Mouse (Mus musculus) 3134 (cell line): ENCODE measurements around the gene Dip2b.

Source experiments
- DNase-seq: peaks from one replicate; pipeline ENCODE4 v3.0.0-alpha.2; 2011; ENCODE audit warnings: low spot score; ENCODE audit not compliant: insufficient read length; ENCODE audit errors: extremely low read depth

The Dip2b gene

GRCm38 (mm10) chr15:100049496-100050087, 11.1 kb downstream of the Dip2b start:
- no peak for DNase-seq

DNA sequence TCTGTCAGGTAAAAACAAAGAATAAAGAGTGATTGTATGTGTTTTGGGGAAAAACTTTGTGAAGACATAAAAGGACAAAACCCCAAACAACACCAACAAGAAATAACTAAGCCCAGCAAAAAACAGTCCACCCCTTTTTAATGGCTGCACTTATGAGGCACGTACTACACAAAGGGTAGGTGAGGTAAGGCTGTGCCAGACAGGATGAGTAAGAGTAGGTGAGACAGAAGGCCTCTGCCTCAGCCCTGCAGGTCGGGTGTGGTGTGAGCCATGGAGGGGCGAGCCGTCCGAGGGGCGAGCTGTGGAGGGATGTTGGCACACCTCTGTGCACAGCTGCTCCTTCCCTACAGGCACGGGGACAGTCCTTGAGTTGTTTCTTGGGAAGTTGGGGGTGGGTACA, 12.5 kb downstream of the Dip2b start:
- DNase-seq, result no peak

- DNase-seq, result no peak
Observed at GRCm38 (mm10) chr15:100052726-100053125, 14.3 kb downstream of the Dip2b start.

DNA sequence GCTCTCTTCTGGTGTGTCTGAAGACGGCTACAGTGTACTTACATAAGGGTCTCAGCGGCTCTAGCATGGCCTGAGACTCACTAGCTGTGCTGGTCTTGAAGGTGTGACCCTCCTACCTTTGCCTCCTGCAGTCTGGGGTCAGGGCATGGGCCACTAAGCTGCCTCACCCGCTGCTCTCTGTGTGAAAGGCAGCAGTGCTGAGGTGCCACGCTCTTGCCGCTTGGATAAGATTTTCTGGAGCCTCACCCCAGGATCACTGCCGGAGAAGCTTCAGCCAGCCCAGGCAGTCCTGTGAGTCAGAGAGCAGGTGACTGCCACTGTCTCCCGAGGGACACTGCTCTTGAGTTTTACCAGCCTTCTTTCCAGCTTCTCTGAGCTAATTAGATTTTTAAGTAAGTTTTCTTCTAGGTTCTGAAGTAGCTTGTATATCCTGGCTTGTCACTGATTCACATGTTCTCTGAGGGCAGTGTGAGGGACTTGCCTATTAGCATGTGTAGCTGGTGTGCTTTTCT, 18.0 kb downstream of the Dip2b start:
- peak; percentile 64 for DNase-seq

DNA sequence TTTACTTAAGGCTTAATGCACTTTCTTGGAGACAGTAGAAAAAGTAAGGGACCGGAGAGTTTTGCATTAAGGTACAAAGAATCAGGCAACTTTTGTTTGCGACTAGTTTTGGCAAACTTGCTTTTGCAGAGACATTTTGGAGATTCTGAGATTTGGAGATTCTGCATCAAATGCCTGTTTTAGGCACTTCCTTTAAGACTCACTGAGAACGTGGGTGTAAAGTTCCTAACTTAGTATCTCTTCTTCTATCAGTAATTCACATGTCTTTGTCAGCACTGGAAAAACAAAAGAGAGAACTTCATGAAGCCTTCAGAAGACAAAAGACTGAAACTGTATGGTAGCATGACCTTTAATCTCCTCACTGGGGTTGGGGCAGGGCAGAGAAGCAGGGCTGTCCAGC, 19.2 kb downstream of the Dip2b start:
- DNase-seq, result no peak

DNA sequence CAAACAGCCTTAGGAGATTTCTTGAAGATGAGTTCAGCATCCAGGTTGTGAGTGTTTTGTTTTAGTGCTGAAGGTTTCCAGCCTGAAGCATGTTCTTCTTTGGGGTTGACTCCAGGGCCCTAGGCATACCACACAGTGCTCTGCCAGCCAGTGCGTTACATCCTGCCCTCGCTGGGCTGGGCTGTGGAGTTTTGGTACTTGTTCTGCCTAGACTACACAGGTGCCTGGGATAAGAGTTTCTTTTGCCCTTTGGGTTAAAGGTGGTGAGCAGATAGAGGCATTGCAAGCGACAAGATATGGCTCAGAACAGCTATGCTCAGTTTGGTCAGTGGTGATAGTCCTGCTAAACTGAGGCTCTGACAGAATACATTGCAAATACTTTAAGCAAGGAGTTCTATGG, 19.7 kb downstream of the Dip2b start:
- DNase-seq, result no peak

- DNase-seq, result no peak
Observed at GRCm38 (mm10) chr15:100058912-100059311, 20.4 kb downstream of the Dip2b start.

DNA sequence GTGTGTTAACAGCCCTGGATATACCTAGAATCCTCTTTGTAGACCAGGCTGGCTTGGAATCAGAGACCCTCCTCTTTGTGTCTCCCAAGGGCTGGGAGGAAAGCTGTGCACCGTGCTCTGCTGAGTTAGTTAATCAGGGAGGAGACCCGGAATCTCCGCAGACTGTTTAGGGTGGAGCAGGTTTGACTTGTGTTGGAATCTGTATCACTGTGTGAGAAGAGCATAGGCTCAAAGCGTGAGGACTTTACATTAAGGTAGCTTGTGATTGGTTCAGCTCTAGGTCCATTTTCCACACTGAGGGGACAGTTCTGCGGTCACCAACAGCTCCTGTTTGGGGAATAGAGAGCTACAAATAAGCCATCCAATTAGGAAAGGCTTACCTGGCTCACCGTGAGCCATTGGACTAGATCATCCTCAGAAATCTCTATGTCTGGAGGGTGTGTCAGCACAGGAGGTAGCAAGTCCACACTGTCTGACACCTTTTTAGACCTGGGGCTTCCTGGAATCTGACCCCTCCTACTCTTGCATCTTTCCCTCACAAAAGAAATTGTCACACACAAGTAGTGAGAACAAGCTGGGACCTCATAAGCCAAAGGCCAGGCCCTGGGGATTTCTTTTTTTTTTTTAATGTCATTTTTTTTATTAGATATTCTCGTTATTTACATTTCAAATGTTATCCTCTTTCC, 21.3 kb downstream of the Dip2b start:
- DNase-seq, result no peak

DNA sequence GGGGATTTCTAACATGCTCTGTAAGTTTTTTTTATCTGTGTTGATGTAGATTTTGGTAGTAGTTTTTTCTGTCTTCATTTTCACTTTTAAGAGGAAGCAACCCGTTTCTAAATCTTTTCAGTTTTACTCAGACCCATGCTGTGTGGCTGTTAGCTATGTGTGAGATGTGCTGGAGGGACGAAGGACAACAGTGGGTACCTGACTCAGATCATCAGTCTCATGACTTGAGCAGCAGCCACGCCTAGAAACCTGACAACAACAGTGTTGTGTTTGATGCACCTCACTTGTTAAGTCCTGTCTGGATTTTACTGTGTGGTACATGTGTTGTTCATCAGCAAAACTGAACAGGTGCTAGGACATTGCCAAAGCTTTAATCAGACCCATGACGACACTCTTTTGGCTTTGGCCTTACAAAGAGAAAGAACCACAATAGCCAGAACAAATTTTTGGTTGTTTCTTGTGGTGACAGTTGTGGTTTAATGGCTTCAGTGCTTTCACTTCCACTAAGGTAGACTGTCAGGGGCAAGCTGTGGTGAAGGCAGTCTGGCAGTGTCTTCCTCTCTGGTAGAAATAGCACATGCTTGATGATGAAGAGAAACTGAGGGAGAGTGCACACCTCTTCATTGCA, 22.2 kb downstream of the Dip2b start:
- no peak for DNase-seq

DNA sequence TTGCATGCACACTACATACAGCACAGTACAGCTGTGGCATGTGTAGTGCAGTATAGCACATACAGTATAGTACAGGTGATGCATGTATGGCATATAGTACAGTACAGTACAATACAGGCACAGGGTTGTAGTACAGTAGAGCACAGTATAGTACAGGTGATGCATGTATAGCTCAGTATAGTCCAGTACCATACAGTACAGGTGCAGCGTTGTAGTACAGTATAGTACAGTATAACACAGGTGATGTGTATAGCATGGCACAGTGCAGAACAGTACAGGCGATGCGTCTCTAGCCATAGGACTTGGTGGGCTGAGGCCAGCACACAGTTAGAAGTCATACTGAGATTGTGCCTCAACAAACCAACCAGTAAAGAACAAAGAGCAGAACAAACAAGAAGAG, 22.9 kb downstream of the Dip2b start:
- DNase-seq, result no peak

DNA sequence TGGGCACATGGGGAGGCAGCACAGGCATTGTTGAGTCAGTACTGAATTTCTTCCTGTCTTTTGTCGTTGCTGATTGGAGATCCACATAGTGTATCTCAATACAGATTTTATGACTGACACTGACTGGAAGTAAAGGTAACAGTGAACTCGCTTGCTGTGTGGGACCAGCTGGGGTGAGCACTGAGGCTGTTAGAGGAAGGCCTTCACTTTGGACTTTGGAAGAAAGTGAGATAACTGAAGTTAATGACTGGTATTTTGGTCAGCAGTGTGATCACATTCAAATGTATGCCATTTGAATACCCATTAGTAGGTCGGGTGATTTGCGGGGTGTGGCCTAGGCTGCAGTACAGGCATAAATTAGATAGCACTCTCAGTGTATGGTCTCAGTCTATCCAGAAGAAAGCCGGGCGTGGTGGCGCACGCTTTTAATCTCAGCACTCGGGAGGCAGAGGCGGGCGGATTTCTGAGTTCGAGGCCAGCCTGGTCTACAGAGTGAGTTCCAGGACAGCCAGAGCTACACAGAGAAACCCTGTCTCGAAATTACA, 24.8 kb downstream of the Dip2b start:
- no peak for DNase-seq

- DNase-seq, result no peak
Observed at GRCm38 (mm10) chr15:100066702-100067101, 28.2 kb downstream of the Dip2b start.

DNA sequence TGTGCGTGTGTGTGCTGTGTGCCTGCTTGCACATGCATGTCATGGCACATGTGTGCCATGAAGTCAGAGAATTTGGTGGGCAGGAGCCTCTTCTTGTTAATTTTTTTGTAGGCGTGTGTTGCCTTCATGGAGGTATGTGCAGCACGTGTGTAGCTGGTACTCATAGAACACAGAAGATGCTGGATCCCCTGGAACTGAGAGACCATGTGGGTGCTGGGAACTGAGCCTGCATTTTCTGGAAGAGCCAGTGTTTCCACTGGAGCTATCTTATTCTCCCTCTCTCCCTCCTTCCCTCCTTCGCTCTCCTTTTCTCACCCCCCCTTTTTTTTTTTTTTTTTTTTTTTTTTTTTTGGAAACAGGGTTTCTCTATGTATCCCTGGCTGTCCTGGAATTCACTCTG, 30.6 kb downstream of the Dip2b start:
- no peak for DNase-seq

- DNase-seq, result no peak
Observed at GRCm38 (mm10) chr15:100070021-100070420, 31.6 kb downstream of the Dip2b start.

DNA sequence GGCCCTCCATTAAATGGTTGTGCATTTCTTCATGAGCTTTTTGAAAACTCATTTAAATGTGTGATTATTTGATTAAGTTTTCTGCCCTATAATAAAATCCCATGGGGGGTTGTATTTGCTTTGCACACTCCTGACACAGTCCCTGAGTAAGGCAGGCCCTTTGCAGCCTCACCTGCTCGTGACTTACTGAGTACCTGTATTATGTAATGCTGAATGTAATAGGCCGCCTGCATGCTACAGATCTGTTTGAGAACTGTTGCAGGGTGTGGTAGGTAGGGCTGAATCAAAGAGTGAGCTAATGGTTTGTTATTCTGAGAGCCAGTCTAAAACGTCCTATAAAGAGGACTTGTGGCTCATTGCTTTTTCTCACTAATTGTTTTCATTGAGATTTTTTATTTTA, 33.4 kb downstream of the Dip2b start:
- DNase-seq, result no peak

- no peak for DNase-seq
Observed at GRCm38 (mm10) chr15:100073696-100074453, 35.4 kb downstream of the Dip2b start.

DNA sequence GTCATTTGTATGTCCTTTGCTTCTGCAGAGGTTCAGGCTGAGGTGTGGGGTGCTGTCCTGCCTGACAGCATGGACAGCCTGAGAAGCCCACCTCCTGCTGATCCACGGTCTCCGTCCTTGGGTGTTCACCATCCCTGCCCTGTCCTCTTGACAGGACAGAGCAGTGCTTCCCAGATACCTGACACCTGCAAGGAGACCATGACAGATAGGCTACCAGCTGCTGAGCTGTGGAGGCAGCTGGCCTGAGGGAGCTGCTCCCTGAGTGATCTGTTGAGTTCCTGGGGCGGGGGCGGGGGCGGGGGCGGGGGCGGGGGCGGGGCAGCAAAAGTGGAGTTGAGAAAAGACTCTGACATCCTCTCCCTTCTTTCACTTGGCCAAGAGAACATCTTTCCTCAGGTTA, 36.3 kb downstream of the Dip2b start:
- no peak for DNase-seq

DNA sequence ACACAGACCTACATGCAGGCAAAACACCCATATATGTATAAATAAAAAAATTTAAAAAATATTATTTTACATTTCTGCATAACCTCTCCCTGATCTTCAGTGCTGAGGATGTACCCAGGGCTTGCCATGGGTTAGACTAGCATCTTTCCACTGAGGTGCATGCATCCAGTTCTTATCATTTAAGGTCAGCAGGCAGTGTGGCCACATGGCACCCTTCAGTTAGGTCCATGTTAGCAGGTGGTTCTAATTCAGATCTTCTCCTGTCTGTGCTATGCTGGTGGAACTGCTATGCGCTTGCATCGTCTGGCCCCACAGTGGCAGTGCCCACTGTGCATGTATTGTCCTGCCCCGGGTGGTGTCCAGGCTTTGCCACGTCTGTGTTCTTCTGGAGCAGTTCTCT, 37.9 kb downstream of the Dip2b start:
- DNase-seq, result no peak

- DNase-seq, result no peak
Observed at GRCm38 (mm10) chr15:100080833-100081477, 42.5 kb downstream of the Dip2b start.

- no peak for DNase-seq
Observed at GRCm38 (mm10) chr15:100081478-100081998, 43.1 kb downstream of the Dip2b start.
